In genomic region chr17:19031962-19032361, GRCm38 (mm10) we compare ENCODE assay signal across 25 mouse cellular contexts. TPM values are rescaled to one million over a fixed set of nuclear protein-coding genes. Genes with fewer than 3 reads are reported as not detected.
DNase-seq lines count a peak whose midpoint lies in the region; ATAC-seq and TF ChIP-seq lines count a peak whose summit lies in the region.
"Had no signal": no experiment of that assay in that cellular context is flagged by ENCODE, and none has a peak within 500 bp of the region (broad histone marks: within the 10 kb centered on the region; RNA-seq: fewer than 3 reads in every experiment).

No protein-coding gene starts in this region.

- no peaks in the 10 kb centered on the region for H3K27me3 ChIP-seq in forebrain, embryonic 11.5 days (ENCODE audit: control insufficient read depth, insufficient read depth, low read length)
- no peaks in the 10 kb centered on the region for H3K27me3 ChIP-seq in heart, adult 2 months (ENCODE audit: control insufficient read depth, insufficient read depth, low read length)
- H3K27me3 ChIP-seq: CH12.LX, Patski had no signal

- H3K36me3 ChIP-seq in forebrain, embryonic 11.5 days (ENCODE audit: control insufficient read depth, insufficient read depth, low read length), result no peaks in the 10 kb centered on the region
- H3K36me3 ChIP-seq in heart, adult 2 months (ENCODE audit: control insufficient read depth, insufficient read depth, low read length), result no peaks in the 10 kb centered on the region
- H3K36me3 ChIP-seq: G1E had no signal

- no peak for TF ChIP-seq CTCF in heart, adult 2 months (IDR thresholded peaks at IDR 0.05)

- whole genome bisulfite sequencing in forebrain, embryonic 11.5 days, result 80% methylated on average over 2 of the region's 2 CpGs
- WGBS in heart, adult 2 months, result 47% methylated on average over 2 of the region's 2 CpGs

- no peak for TF ChIP-seq EP300 in heart, adult 2 months (IDR thresholded peaks at IDR 0.05; ENCODE audit: insufficient read depth, low read depth, low read length)

- peak; percentile 51 for ATAC-seq in CD4-positive, CD25-positive, alpha-beta regulatory T cell, adult 4 months
- peak; percentile 57 for ATAC-seq in inflammation-experienced regulatory T-cells, adult 6 months
- ATAC-seq in forebrain, embryonic 11.5 days (replicated peaks; ENCODE audit: low FRiP score), result no peak
- ATAC-seq: activated CD4-positive, CD25-positive, alpha-beta regulatory T cell, adult 4 months; Patski had no signal

- H3K27ac ChIP-seq in forebrain, embryonic 11.5 days (ENCODE audit: low read depth, low read length), result no peak overlapping the region
- no peak overlapping the region for H3K27ac ChIP-seq in heart, adult 2 months

- no peak overlapping the region for H3K4me3 ChIP-seq in forebrain, embryonic 11.5 days (ENCODE audit: low read depth, low read length)
- no peak overlapping the region for H3K4me3 ChIP-seq in heart, adult 2 months

- no peak overlapping the region for H3K4me2 ChIP-seq in forebrain, embryonic 11.5 days (ENCODE audit: low read depth, low read length, severe bottlenecking)

- H3K9ac ChIP-seq in forebrain, embryonic 11.5 days (ENCODE audit: low read length), result no peak overlapping the region
- H3K9ac ChIP-seq in heart, adult 2 months (ENCODE audit: low read depth, low read length), result no peak overlapping the region

- no peaks in the 10 kb centered on the region for H3K4me1 ChIP-seq in forebrain, embryonic 11.5 days (replicated peaks; ENCODE audit: control insufficient read depth, insufficient read depth, low read length)
- no peaks in the 10 kb centered on the region for H3K4me1 ChIP-seq in heart, adult 2 months (ENCODE audit: control insufficient read depth, insufficient read depth, low read length)

- intact Hi-C loops in heart, adult 2 months (cut with DNase I), result no loop called here

- no peak for TF ChIP-seq POLR2A in heart, adult 2 months (IDR thresholded peaks at IDR 0.05; ENCODE audit: insufficient read depth, low read depth, low read length)

- peaks cover 3% of the 10 kb centered on the region; the same call in 1 of the 2 replicates for H3K9me3 ChIP-seq in forebrain, embryonic 11.5 days (ENCODE audit: control insufficient read depth, low read length)
- H3K9me3 ChIP-seq: G1E had no signal

- DNase-seq in forebrain, embryonic 11.5 days (ENCODE audit: low spot score), result no peak
- no peak for DNase-seq in heart, adult 2 months
- DNase-seq: adrenal gland, postnatal 25 days; B cell, adult 2 months; cerebellum, adult 11 months; cerebellum, adult 11-12 months; cerebellum, adult 18-20 months; cerebellum, adult 2 months had no signal

- H3K79me2 ChIP-seq in heart, adult 2 months (replicated peaks; ENCODE audit: control insufficient read depth, insufficient read depth, low read length), result no peaks in the 10 kb centered on the region

RNA-seq across cellular contexts. Expression of gene Vmn2r98, which starts 21.3 kb away (rescaled TPM):
- not detected for polyA plus RNA-seq in CD4-positive, CD25-positive, alpha-beta regulatory T cell, adult 4 months (2017; shearing (Covaris generic))
- not detected for polyA plus RNA-seq in inflammation-experienced regulatory T-cells, adult 6 months (2017; shearing (Covaris generic))
- not detected in 2 replicates for polyA plus RNA-seq in forebrain, embryonic 11.5 days (2014; fragmentation: Nextera tagmentation; extraction: Ambion mirVana)
- not detected for total RNA-seq in heart, adult 2 months (2021)
- polyA plus RNA-seq in heart, adult 2 months (2012; rRNA removed), result not detected in 2 replicates
- total RNA-seq: adrenal gland, adult 18-20 months; adrenal gland, adult 2 months; adrenal gland, adult 8-10 months; adrenal gland, postnatal 10 days; adrenal gland, postnatal 14 days; adrenal gland, postnatal 25 days; adrenal gland, postnatal 36 days; adrenal gland, postnatal 4 days; CH12.LX; ES-E14; MEL had no signal
- polyA plus RNA-seq: activated CD4-positive, CD25-positive, alpha-beta regulatory T cell, adult 4 months; adrenal gland, adult 2 months; brain, embryonic 14.5 days; C2C12; cerebellum, adult 2 months; G1E; Patski had no signal
